Mouse (Mus musculus): ENCODE data around the gene Slc26a1. TPM values are rescaled to one million over a fixed set of nuclear protein-coding genes. Genes with fewer than 3 reads are reported as not detected.

Gene Slc26a1
- polyA plus RNA-seq, 1 experiment: not detected

DNA sequence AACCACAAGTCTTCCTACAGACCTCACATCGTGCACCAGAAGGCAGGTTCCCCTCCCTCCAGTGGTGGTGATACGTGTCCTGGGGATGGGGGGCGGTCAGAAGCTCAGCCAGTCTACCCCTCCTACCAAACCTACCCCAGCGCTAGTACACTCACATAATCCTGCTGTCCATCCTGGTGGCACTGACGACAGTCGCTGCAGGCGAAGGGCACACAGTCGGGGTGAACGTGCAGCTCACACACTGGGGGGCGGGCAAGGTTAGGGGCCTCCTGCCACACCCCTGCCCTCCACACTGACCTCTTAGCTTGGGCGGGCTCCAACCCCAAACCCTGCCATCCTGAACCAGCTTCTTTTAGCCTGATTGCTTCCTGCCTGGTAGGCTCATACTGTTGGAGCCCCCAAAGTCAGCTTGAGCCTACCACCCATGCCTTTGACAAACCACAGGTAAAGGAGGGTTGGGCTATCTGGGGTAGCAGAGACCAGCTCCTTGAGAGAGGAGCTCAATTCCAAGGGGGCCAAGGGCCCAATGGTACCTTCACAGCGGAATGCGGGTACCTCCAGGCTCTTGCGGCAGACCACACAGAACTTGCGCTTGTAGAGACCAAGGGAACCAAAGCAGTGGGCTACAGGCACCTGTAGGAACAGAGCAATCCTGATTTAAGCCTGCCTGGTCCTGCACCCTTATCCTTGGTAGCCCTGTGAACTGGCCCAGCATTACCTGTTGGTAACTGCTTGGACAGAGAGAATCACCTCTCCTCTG lies 19.3 kb downstream of the Slc26a1 start:
- Histone ChIP-seq H3K27ac (ENCODE audit: insufficient read depth, low read length) (no peak overlapping the region), H3K9ac (ENCODE audit: low read depth, poor library complexity, severe bottlenecking) (no peak overlapping the region), H3K4me1 (ENCODE audit: control insufficient read depth, insufficient read depth, low read length) (no peaks in the 10 kb centered on the region), H3K4me3 (ENCODE audit: low read depth, low read length) (no peak overlapping the region), H3K36me3 (ENCODE audit: control insufficient read depth, insufficient read depth, low read length, poor library complexity, severe bottlenecking) (peaks cover 2% of the 10 kb centered on the region; the same call in 1 of the 2 replicates), H3K27me3 (ENCODE audit: control insufficient read depth, insufficient read depth, low read length, poor library complexity, severe bottlenecking) (no peaks in the 10 kb centered on the region), H3K9me3 (replicated peaks; ENCODE audit: control insufficient read depth, insufficient read depth, low read length, poor library complexity, severe bottlenecking) (no peaks in the 10 kb centered on the region)
- TF ChIP-seq POLR2A (IDR thresholded peaks at IDR 0.05; ENCODE audit: insufficient read depth, low read length) (no peak), EP300 (IDR thresholded peaks at IDR 0.05; ENCODE audit: insufficient read depth, low read depth, low read length) (no peak), CTCF (IDR thresholded peaks at IDR 0.05; ENCODE audit: low read depth, low read length) (no peak)

DNA sequence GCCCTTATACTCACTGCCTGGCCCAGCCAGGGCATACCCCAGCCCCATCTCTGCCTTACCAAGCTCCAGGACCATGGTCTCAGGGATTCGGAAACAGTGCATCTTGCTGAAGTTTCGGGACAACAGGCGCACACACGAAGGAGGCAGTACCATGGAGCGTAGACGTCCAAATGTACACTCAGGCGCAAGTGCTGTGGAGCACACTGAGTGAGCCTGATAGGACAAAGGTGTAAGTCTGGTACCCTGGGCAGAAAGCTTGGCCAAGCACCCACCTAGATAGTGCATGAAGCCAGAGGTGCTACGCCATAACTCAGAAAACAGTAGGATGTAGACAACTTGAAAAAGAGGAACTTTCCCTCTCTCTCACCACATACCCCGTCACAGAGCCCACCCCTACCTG lies 20.0 kb downstream of the Slc26a1 start:
- peaks cover 2% of the 10 kb centered on the region; the same call in 1 of the 2 replicates for H3K36me3 ChIP-seq (ENCODE audit: control insufficient read depth, insufficient read depth, low read length, poor library complexity, severe bottlenecking)
- no peaks in the 10 kb centered on the region for H3K9me3 ChIP-seq (replicated peaks; ENCODE audit: control insufficient read depth, insufficient read depth, low read length, poor library complexity, severe bottlenecking)
- H3K27ac ChIP-seq (ENCODE audit: insufficient read depth, low read length): no peak overlapping the region
- no peak overlapping the region for H3K4me3 ChIP-seq (ENCODE audit: low read depth, low read length)
- H3K27me3 ChIP-seq (ENCODE audit: control insufficient read depth, insufficient read depth, low read length, poor library complexity, severe bottlenecking): no peaks in the 10 kb centered on the region
- TF ChIP-seq EP300 (IDR thresholded peaks at IDR 0.05; ENCODE audit: insufficient read depth, low read depth, low read length) (no peak), POLR2A (IDR thresholded peaks at IDR 0.05; ENCODE audit: insufficient read depth, low read length) (no peak), CTCF (IDR thresholded peaks at IDR 0.05; ENCODE audit: low read depth, low read length) (no peak)
- no peaks in the 10 kb centered on the region for H3K4me1 ChIP-seq (ENCODE audit: control insufficient read depth, insufficient read depth, low read length)
- no peak overlapping the region for H3K9ac ChIP-seq (ENCODE audit: low read depth, poor library complexity, severe bottlenecking)

DNA sequence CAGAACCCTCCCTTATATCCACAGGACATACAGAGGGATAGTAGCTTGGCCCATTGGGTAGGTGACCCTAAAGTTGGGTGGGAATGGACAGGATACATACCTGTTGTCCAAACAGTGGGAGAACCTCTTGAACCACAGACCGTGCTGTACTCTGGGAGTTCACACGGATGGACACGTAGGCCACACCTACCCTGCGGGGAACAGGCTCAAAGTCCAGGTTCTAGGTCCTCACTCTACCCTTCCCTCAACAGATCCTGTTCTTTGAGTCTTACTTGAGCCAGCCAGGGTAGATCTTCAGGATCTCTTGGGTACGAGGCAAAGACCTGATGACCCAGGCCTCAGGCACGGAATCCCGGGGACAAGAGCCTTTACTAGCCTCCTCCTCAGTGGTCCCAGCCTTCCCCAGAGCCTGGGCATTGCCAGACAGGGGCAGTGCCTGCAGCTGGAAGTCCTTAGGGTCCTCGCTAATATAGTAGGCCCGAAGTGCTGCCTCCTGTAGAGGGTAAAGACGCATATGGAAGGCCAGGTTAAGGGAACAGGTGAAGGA lies 20.9 kb downstream of the Slc26a1 start:
- Histone ChIP-seq H3K36me3 (ENCODE audit: control insufficient read depth, insufficient read depth, low read length, poor library complexity, severe bottlenecking) (peaks cover 2% of the 10 kb centered on the region; the same call in 1 of the 2 replicates), H3K27ac (ENCODE audit: insufficient read depth, low read length) (no peak overlapping the region), H3K9ac (ENCODE audit: low read depth, poor library complexity, severe bottlenecking) (no peak overlapping the region), H3K4me3 (ENCODE audit: low read depth, low read length) (no peak overlapping the region), H3K9me3 (replicated peaks; ENCODE audit: control insufficient read depth, insufficient read depth, low read length, poor library complexity, severe bottlenecking) (no peaks in the 10 kb centered on the region), H3K4me1 (ENCODE audit: control insufficient read depth, insufficient read depth, low read length) (no peaks in the 10 kb centered on the region), H3K27me3 (ENCODE audit: control insufficient read depth, insufficient read depth, low read length, poor library complexity, severe bottlenecking) (no peaks in the 10 kb centered on the region)
- no peak for TF ChIP-seq CTCF (IDR thresholded peaks at IDR 0.05; ENCODE audit: low read depth, low read length)
- no peak for TF ChIP-seq EP300 (IDR thresholded peaks at IDR 0.05; ENCODE audit: insufficient read depth, low read depth, low read length)
- TF ChIP-seq POLR2A (IDR thresholded peaks at IDR 0.05; ENCODE audit: insufficient read depth, low read length): no peak

DNA sequence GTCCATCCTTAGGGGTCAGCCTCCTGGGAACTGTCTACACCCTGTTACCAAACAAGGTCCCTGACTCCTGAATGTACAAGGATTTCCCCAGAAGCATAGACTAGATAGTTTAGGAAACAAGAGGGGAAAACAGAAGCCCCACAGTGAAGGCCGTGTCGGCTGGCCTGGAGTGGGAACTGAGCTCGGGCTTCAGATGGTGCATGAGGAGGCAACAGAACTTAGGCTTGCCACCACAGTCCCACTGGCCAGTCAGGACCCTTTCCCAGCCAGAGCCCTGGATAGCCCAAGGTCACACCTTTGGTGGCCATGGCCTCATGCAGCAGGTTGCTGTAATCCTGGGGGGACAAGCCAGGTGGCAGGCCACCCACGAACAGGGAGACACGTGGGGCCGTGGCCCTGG lies 22.0 kb downstream of the Slc26a1 start:
- H3K27ac ChIP-seq (ENCODE audit: insufficient read depth, low read length): no peak overlapping the region
- TF ChIP-seq EP300 (IDR thresholded peaks at IDR 0.05; ENCODE audit: insufficient read depth, low read depth, low read length): no peak
- no peak for TF ChIP-seq CTCF (IDR thresholded peaks at IDR 0.05; ENCODE audit: low read depth, low read length)
- TF ChIP-seq POLR2A (IDR thresholded peaks at IDR 0.05; ENCODE audit: insufficient read depth, low read length): no peak
- no peaks in the 10 kb centered on the region for H3K27me3 ChIP-seq (ENCODE audit: control insufficient read depth, insufficient read depth, low read length, poor library complexity, severe bottlenecking)
- no peak overlapping the region for H3K4me3 ChIP-seq (ENCODE audit: low read depth, low read length)
- no peak overlapping the region for H3K9ac ChIP-seq (ENCODE audit: low read depth, poor library complexity, severe bottlenecking)
- no peaks in the 10 kb centered on the region for H3K9me3 ChIP-seq (replicated peaks; ENCODE audit: control insufficient read depth, insufficient read depth, low read length, poor library complexity, severe bottlenecking)
- no peaks in the 10 kb centered on the region for H3K4me1 ChIP-seq (ENCODE audit: control insufficient read depth, insufficient read depth, low read length)
- H3K36me3 ChIP-seq (ENCODE audit: control insufficient read depth, insufficient read depth, low read length, poor library complexity, severe bottlenecking): peaks cover 2% of the 10 kb centered on the region; the same call in 1 of the 2 replicates

DNA sequence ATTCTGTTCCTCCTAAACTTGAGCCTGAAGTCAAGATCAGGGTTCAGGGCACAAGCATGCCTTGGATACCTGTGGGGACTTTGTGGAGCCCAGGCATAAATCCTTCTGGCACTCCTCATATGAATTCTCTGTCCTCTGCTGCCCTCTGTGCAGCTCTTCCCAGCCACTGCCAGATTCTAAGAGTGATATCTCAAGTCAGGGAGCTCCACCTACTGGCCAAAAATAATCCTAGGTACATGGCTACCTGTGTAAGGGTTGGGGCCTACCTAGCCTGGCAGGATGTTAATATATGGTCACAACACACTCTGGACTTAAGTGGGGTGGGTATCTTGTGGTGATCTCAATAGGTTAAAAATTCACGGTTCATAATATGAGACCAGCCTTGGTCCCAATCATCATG lies 23.5 kb downstream of the Slc26a1 start:
- TF ChIP-seq EP300 (IDR thresholded peaks at IDR 0.05; ENCODE audit: insufficient read depth, low read depth, low read length) (no peak), POLR2A (IDR thresholded peaks at IDR 0.05; ENCODE audit: insufficient read depth, low read length) (no peak), CTCF (IDR thresholded peaks at IDR 0.05; ENCODE audit: low read depth, low read length) (peak; percentile 68)
- H3K9me3 ChIP-seq (replicated peaks; ENCODE audit: control insufficient read depth, insufficient read depth, low read length, poor library complexity, severe bottlenecking): no peaks in the 10 kb centered on the region
- no peaks in the 10 kb centered on the region for H3K27me3 ChIP-seq (ENCODE audit: control insufficient read depth, insufficient read depth, low read length, poor library complexity, severe bottlenecking)
- peaks cover 2% of the 10 kb centered on the region for H3K36me3 ChIP-seq (ENCODE audit: control insufficient read depth, insufficient read depth, low read length, poor library complexity, severe bottlenecking)
- no peak overlapping the region for H3K9ac ChIP-seq (ENCODE audit: low read depth, poor library complexity, severe bottlenecking)
- H3K27ac ChIP-seq (ENCODE audit: insufficient read depth, low read length): no peak overlapping the region
- no peaks in the 10 kb centered on the region for H3K4me1 ChIP-seq (ENCODE audit: control insufficient read depth, insufficient read depth, low read length)
- H3K4me3 ChIP-seq (ENCODE audit: low read depth, low read length): no peak overlapping the region

DNA sequence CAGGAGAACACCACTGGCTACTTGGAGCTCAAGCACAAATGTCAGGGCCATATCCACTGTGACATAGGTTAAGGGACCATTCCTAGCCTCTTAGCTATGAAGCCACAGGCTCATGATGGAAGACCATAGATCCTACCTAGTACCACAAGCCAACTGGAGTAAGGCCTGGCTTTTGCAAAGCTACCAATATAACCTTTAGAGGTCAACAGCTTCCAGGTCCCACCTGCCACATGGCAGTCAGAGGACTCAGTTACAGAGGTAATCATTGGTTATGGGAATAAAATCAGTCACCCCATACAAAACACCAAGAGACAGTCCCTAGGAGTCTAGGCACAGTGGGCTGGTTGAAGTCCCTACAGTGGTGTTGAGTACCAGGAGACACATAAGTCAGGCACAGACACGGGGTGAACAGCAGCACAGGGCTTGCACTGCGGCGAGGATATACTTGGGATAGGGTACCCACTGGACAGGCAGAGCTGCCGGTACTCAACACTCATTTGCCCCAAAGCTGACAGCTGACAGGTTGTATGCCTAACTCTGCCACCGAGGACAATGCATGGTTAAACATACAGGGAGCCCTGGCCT lies 24.1 kb downstream of the Slc26a1 start:
- H3K4me1 ChIP-seq (ENCODE audit: control insufficient read depth, insufficient read depth, low read length): no peaks in the 10 kb centered on the region
- H3K27ac ChIP-seq (ENCODE audit: insufficient read depth, low read length): no peak overlapping the region
- H3K27me3 ChIP-seq (ENCODE audit: control insufficient read depth, insufficient read depth, low read length, poor library complexity, severe bottlenecking): no peaks in the 10 kb centered on the region
- H3K36me3 ChIP-seq (ENCODE audit: control insufficient read depth, insufficient read depth, low read length, poor library complexity, severe bottlenecking): peaks cover 2% of the 10 kb centered on the region
- H3K9ac ChIP-seq (ENCODE audit: low read depth, poor library complexity, severe bottlenecking): no peak overlapping the region
- no peak overlapping the region for H3K4me3 ChIP-seq (ENCODE audit: low read depth, low read length)
- no peaks in the 10 kb centered on the region for H3K9me3 ChIP-seq (replicated peaks; ENCODE audit: control insufficient read depth, insufficient read depth, low read length, poor library complexity, severe bottlenecking)
- TF ChIP-seq CTCF (IDR thresholded peaks at IDR 0.05; ENCODE audit: low read depth, low read length) (no peak), POLR2A (IDR thresholded peaks at IDR 0.05; ENCODE audit: insufficient read depth, low read length) (no peak), EP300 (IDR thresholded peaks at IDR 0.05; ENCODE audit: insufficient read depth, low read depth, low read length) (no peak)
